Comparison of ENCODE assay signal across 13 mouse cellular contexts in the genomic region with DNA sequence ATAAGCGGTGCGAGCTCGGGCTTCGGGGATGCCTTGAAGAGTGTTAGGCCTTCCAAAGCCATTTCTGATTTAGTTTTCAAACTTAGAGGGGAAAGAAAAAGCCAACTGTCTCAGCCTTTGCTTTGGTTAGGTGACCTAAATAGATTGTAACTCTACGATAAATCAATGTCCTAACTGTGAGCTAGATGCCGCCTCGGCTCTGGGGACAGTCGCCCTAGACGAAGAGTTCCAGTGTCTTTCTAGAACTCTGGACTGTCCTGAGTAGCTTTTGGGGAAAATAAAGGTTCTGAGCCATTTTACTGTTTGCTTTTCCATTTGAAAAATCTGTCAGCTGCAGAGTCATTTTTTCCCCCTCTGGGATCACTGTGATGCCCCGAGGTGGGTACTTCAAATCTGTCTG. TPM values are rescaled to one million over a fixed set of nuclear protein-coding genes. Genes with fewer than 3 reads are reported as not detected.
DNase-seq lines count a peak whose midpoint lies in the region; ATAC-seq lines count a peak whose summit lies in the region.
"Had no signal": no experiment of that assay in that cellular context is flagged by ENCODE, and none has a peak within 500 bp of the region (broad histone marks: within the 10 kb centered on the region; RNA-seq: fewer than 3 reads in every experiment).

No protein-coding gene starts in this region.

- H3K4me3 ChIP-seq in kidney, embryonic 14.5 days (ENCODE audit: low read length): no peak overlapping the region
- no peak overlapping the region for H3K4me3 ChIP-seq in forebrain, embryonic 13.5 days
- H3K4me3 ChIP-seq in forebrain, embryonic 16.5 days (replicated peaks; ENCODE audit: low read length): no peak overlapping the region
- H3K4me3 ChIP-seq in midbrain, embryonic 12.5 days: no peak overlapping the region
- H3K4me3 ChIP-seq: limb, embryonic 15.5 days had no signal

- no peaks in the 10 kb centered on the region for H3K4me1 ChIP-seq in kidney, embryonic 14.5 days (ENCODE audit: control insufficient read depth, insufficient read depth, low read length)
- peaks cover 40% of the 10 kb centered on the region for H3K4me1 ChIP-seq in forebrain, embryonic 13.5 days
- H3K4me1 ChIP-seq in forebrain, embryonic 16.5 days (replicated peaks; ENCODE audit: control insufficient read depth, insufficient read depth, low read length): peaks cover 12% of the 10 kb centered on the region
- peaks cover 37% of the 10 kb centered on the region for H3K4me1 ChIP-seq in midbrain, embryonic 12.5 days
- H3K4me1 ChIP-seq: limb, embryonic 15.5 days had no signal

- H3K27ac ChIP-seq in kidney, embryonic 14.5 days (ENCODE audit: low read depth, low read length): no peak overlapping the region
- no peak overlapping the region for H3K27ac ChIP-seq in forebrain, embryonic 13.5 days
- no peak overlapping the region for H3K27ac ChIP-seq in forebrain, embryonic 16.5 days (ENCODE audit: low read length)
- H3K27ac ChIP-seq in midbrain, embryonic 12.5 days (replicated peaks): peak overlapping the region; percentile 67; the same call in 1 of the 2 replicates
- H3K27ac ChIP-seq: limb, embryonic 15.5 days had no signal

- ATAC-seq in kidney, embryonic 14.5 days (ENCODE audit: low FRiP score, low TSS enrichment): no peak
- no peak for ATAC-seq in forebrain, embryonic 13.5 days
- no peak for ATAC-seq in forebrain, embryonic 16.5 days
- ATAC-seq in midbrain, embryonic 12.5 days (ENCODE audit: low FRiP score, low read depth): no peak
- ATAC-seq: liver, postnatal 0 days had no signal

- H3K27me3 ChIP-seq in kidney, embryonic 14.5 days (ENCODE audit: control insufficient read depth, insufficient read depth, low read length): peaks cover 50% of the 10 kb centered on the region
- peaks cover 40% of the 10 kb centered on the region for H3K27me3 ChIP-seq in forebrain, embryonic 13.5 days
- peaks cover 16% of the 10 kb centered on the region for H3K27me3 ChIP-seq in forebrain, embryonic 16.5 days (replicated peaks; ENCODE audit: control insufficient read depth, insufficient read depth, low read length)
- peaks cover 71% of the 10 kb centered on the region for H3K27me3 ChIP-seq in midbrain, embryonic 12.5 days

- no peak overlapping the region for H3K9ac ChIP-seq in kidney, embryonic 14.5 days (ENCODE audit: low read depth, low read length)
- H3K9ac ChIP-seq in forebrain, embryonic 13.5 days: peak overlapping the region; percentile 27; the same call in 1 of the 2 replicates
- no peak overlapping the region for H3K9ac ChIP-seq in forebrain, embryonic 16.5 days (replicated peaks; ENCODE audit: low read depth, low read length)
- H3K9ac ChIP-seq in midbrain, embryonic 12.5 days (replicated peaks): no peak overlapping the region
- H3K9ac ChIP-seq: limb, embryonic 15.5 days; liver, postnatal 0 days had no signal

- peak overlapping the region; percentile 13; the same call in 1 of the 2 replicates for H3K4me2 ChIP-seq in kidney, embryonic 14.5 days (replicated peaks; ENCODE audit: low read depth, low read length)
- peak overlapping the region; percentile 40 for H3K4me2 ChIP-seq in forebrain, embryonic 13.5 days
- peak overlapping the region; percentile 2; the same call in 1 of the 2 replicates for H3K4me2 ChIP-seq in forebrain, embryonic 16.5 days (ENCODE audit: low read length)
- peak overlapping the region; percentile 18 for H3K4me2 ChIP-seq in midbrain, embryonic 12.5 days (replicated peaks)
- H3K4me2 ChIP-seq: limb, embryonic 15.5 days had no signal

- H3K36me3 ChIP-seq in kidney, embryonic 14.5 days (ENCODE audit: control insufficient read depth, insufficient read depth, low read length): no peaks in the 10 kb centered on the region
- H3K36me3 ChIP-seq in forebrain, embryonic 13.5 days (ENCODE audit: poor library complexity, severe bottlenecking): no peaks in the 10 kb centered on the region
- H3K36me3 ChIP-seq in forebrain, embryonic 16.5 days (ENCODE audit: control insufficient read depth, insufficient read depth): no peaks in the 10 kb centered on the region
- no peaks in the 10 kb centered on the region for H3K36me3 ChIP-seq in midbrain, embryonic 12.5 days
- H3K36me3 ChIP-seq: limb, embryonic 15.5 days had no signal

- no peak for DNase-seq in kidney, postnatal 10 days
- no peak for DNase-seq in right cerebral cortex, postnatal 4 days
- no peak for DNase-seq in ovary, postnatal 36 days (ENCODE audit: low spot score)
- DNase-seq: adrenal gland, adult 2 months; kidney, adult 8-10 months; liver, postnatal 0 days; right cerebral cortex, postnatal 25 days had no signal

- WGBS in kidney, embryonic 14.5 days: 47% methylated on average over 10 of the region's 10 CpGs
- 35% methylated on average over 10 of the region's 10 CpGs for WGBS in forebrain, embryonic 13.5 days
- 31% methylated on average over 10 of the region's 10 CpGs for WGBS in forebrain, embryonic 16.5 days
- WGBS in midbrain, embryonic 12.5 days: 38% methylated on average over 10 of the region's 10 CpGs

- no peaks in the 10 kb centered on the region for H3K9me3 ChIP-seq in kidney, embryonic 14.5 days (ENCODE audit: control insufficient read depth, low read length)
- no peaks in the 10 kb centered on the region for H3K9me3 ChIP-seq in forebrain, embryonic 13.5 days (replicated peaks)
- H3K9me3 ChIP-seq in forebrain, embryonic 16.5 days (ENCODE audit: control insufficient read depth, low read length): no peaks in the 10 kb centered on the region
- H3K9me3 ChIP-seq in midbrain, embryonic 12.5 days: no peaks in the 10 kb centered on the region
- H3K9me3 ChIP-seq: G1E; limb, embryonic 15.5 days had no signal

RNA-seq across cellular contexts. Expression of gene Clybl, which starts 49.6 kb away (rescaled TPM):
- polyA plus RNA-seq in kidney, embryonic 14.5 days (2014; fragmentation: Nextera tagmentation; extraction: Ambion mirVana): 29.0 and 30.3 TPM in 2 replicates
- 21.0 and 22.9 TPM in 2 replicates for polyA plus RNA-seq in forebrain, embryonic 13.5 days (2015; fragmentation: Nextera tagmentation; extraction: Ambion mirVana)
- polyA plus RNA-seq in forebrain, embryonic 16.5 days (2015; fragmentation: Nextera tagmentation; extraction: Ambion mirVana): 7.5 and 8.4 TPM in 2 replicates
- 19.4 and 34.6 TPM in 2 replicates for polyA plus RNA-seq in midbrain, embryonic 12.5 days (2016; fragmentation: Nextera tagmentation; extraction: Ambion mirVana)
